Mouse (Mus musculus) hindbrain, embryonic 13.5 days (tissue): ENCODE measurements around the gene Kdm2a. TPM values are rescaled to one million over a fixed set of nuclear protein-coding genes. Genes with fewer than 3 reads are reported as not detected.

Experiments used
- ATAC-seq: fragments of 200-750 bp; cut with Nextera tagmentation; 2 replicates; pipeline ENCODE4 v1.8.0; 2017; ENCODE audit warnings: moderate TSS enrichment; ENCODE audit not compliant: low FRiP score
- H3K27ac ChIP-seq: fragments of 300-500 bp; sonication (generic); 2 replicates; pipeline ENCODE4 v1.5.1; 2015; ENCODE audit warnings: inconsistent platforms, mild to moderate bottlenecking, moderate library complexity
- H3K27me3 ChIP-seq: fragments of 300-500 bp; sonication (generic); 2 replicates; pipeline ENCODE4 v1.6.1; 2015; ENCODE audit warnings: mild to moderate bottlenecking, inconsistent platforms
- H3K36me3 ChIP-seq: fragments of 300-500 bp; sonication (generic); 2 replicates; pipeline ENCODE4 v1.6.1; 2015; ENCODE audit warnings: mild to moderate bottlenecking, inconsistent platforms
- H3K4me1 ChIP-seq: fragments of 300-500 bp; sonication (generic); replicated peaks from 2 replicates; pipeline ENCODE4 v1.6.1; 2015; ENCODE audit warnings: inconsistent platforms
- H3K4me2 ChIP-seq: fragments of 300-500 bp; sonication (generic); 2 replicates; pipeline ENCODE4 v1.6.1; 2015; ENCODE audit warnings: inconsistent platforms, mild to moderate bottlenecking, moderate library complexity
- H3K4me3 ChIP-seq: fragments of 300-500 bp; sonication (generic); 2 replicates; pipeline ENCODE4 v1.5.1; 2015; ENCODE audit warnings: mild to moderate bottlenecking, inconsistent platforms
- H3K9ac ChIP-seq: fragments of 300-500 bp; sonication (generic); 2 replicates; pipeline ENCODE4 v1.6.1; 2015; ENCODE audit warnings: mild to moderate bottlenecking, inconsistent platforms
- H3K9me3 ChIP-seq: fragments of 300-500 bp; sonication (generic); 2 replicates; pipeline ENCODE4 v1.6.1; 2016; ENCODE audit warnings: inconsistent platforms
- WGBS: fragments of 180-500 bp; shearing (Covaris S2); methylation state at CpG from one replicate; pipeline ENCODE4 v1.1.7; 2015; 5-methylcytosine and 5-hydroxymethylcytosine counted together
- polyA plus RNA-seq: library from polyadenylated mRNA; unstranded; fragments of >200 nt; fragmentation: Nextera tagmentation; extraction: Ambion mirVana; gene quantifications from 2 replicates; pipeline ENCODE4 v1.2.1, GENCODE M21; 2015

Kdm2a gene
- polyA plus RNA-seq, 1 experiment from 2014 or later: 34.6 TPM

DNA sequence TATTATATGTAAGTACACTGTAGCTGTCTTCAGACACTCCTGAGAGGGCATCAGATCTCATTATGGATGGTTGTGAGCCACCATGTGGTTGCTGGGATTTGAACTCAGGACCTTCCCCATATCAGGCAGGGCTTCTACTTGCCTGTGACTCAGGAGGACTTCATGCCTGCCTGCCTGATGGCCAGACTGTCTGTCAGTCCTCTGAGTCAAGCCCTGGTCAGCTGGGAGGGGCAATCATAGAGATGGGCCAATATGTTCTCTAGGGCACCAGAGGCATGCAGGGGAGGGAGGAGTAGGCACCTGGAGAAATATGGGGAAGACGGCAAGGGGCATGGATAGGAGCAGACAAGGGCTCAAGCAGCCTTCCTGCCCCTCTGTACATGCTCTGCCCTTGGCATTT is 36.9 kb upstream of the Kdm2a start:
- Histone ChIP-seq H3K9ac (no peak overlapping the region), H3K4me3 (no peak overlapping the region), H3K36me3 (no peaks in the 10 kb centered on the region), H3K9me3 (no peaks in the 10 kb centered on the region), H3K4me2 (no peak overlapping the region), H3K27me3 (peaks cover 25% of the 10 kb centered on the region), H3K27ac (no peak overlapping the region), H3K4me1 (peaks cover 12% of the 10 kb centered on the region)
- WGBS: 92% methylated on average over 1 of the region's 1 CpGs
- no peak for ATAC-seq

DNA sequence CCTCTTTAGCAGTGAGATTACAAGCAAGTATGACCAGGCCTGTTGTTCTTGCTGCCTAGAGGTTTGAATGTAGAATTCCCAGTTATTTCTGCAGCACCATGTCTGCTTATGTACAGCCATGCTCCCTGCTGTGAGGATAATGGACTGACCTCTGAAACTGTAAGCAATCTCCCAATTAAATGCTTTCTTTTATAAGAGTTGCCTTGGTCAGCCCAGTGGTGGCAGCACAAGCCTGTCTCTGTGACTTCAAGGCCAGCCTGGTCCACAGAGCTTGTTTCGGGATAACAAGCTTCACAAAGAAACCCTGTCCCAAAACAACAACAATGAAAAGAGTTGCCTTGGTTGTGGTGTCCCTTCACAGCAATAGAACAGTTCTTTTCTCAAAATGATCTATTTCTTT is 35.7 kb upstream of the Kdm2a start:
- Histone ChIP-seq H3K4me2 (no peak overlapping the region), H3K9ac (no peak overlapping the region), H3K27ac (no peak overlapping the region), H3K4me3 (no peak overlapping the region), H3K4me1 (no peaks in the 10 kb centered on the region), H3K9me3 (no peaks in the 10 kb centered on the region), H3K36me3 (no peaks in the 10 kb centered on the region), H3K27me3 (peaks cover 12% of the 10 kb centered on the region)
- 88% methylated on average over 1 of the region's 1 CpGs for WGBS
- ATAC-seq: no peak

DNA sequence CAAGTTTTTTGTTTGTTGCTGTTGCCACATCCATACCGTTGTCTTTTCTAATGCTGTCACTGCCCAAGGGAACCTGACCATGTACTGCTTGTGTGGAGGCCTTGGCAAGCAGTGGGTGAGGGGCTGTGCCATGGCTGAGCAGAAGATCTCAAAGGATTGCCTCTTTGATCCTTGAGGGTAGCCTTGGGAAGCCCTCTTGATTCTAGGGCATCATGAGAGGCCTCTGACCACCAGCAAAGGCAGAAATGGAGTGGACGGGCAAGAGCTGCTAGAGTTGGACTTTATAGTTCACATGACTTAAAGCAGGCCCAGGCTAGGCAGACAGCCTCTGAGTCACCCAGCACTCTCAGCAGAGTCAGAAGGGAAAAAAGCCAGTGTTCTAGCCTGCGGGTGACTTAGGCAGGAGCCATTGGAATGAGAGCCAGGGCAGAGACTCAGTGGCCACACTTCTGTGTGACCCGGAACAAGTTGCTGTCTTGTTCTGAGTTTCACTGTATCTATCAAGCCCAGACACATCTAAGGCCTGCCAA is 32.1 kb upstream of the Kdm2a start:
- Histone ChIP-seq H3K4me3 (no peak overlapping the region), H3K4me2 (no peak overlapping the region), H3K4me1 (no peaks in the 10 kb centered on the region), H3K9ac (no peak overlapping the region), H3K27me3 (no peaks in the 10 kb centered on the region), H3K9me3 (no peaks in the 10 kb centered on the region), H3K36me3 (no peaks in the 10 kb centered on the region), H3K27ac (no peak overlapping the region)
- no peak for ATAC-seq
- 86% methylated on average over 4 of the region's 4 CpGs for WGBS

DNA sequence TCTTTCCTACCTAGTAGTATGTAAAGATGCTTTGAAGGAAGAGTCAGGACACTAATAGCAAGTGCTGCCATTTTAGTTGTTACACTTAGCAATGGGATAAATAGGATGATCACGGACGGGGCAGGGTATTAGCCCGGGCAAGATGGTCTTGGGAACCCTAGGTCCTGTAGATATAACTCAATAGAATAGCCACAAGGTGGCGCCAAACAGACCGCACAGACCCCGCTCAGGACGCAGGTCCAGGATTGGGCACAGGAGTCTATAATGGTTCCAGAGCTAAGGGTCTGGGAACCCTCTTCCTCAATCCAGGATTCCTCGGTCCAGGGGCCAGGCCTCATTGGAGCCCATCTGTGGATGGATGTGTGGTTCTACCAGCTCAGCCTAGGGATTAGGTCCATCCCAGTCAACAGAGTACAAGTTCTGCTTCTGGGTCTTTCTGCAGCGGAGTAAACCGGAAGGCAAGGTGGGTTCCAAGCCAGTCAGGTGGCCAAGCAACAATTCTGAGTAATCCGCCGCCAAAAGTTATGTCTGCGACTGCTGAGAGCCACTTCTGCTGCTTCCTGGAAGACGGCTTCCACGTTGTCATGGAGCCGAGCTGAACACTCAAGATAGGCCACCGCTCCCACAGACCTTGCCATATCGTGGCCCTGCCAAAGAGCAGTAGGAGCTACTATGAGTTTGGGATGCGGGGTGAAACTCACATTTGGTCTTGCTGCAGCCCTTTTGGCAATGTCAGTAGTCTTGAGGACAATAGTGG is 27.7 kb upstream of the Kdm2a start:
- no peaks in the 10 kb centered on the region for H3K4me1 ChIP-seq
- H3K9ac ChIP-seq: no peak overlapping the region
- 74% methylated on average over 19 of the region's 19 CpGs for WGBS
- no peaks in the 10 kb centered on the region for H3K27me3 ChIP-seq
- ATAC-seq: no peak
- H3K27ac ChIP-seq: no peak overlapping the region
- H3K36me3 ChIP-seq: no peaks in the 10 kb centered on the region
- H3K4me3 ChIP-seq: no peak overlapping the region
- H3K9me3 ChIP-seq: no peaks in the 10 kb centered on the region
- H3K4me2 ChIP-seq: no peak overlapping the region

DNA sequence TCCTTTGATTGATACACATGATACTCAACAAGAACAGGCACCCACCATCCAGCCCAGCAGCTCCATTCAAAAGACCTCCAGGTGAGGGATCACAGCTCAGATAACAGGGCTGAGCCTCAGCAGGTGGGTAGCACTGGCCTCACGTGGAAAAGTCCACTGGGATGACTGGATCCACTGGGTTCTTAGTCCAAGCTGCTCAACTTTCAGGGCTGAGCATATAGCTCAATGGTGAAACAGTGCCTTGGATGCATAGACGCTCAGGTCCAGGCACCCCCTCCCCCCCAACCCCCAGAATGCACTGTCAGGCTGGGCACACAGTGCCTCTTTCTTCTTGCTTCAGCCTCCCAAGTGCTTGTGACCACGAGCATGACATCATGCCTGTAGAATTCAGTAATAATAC is 24.9 kb upstream of the Kdm2a start:
- no peak overlapping the region for H3K4me3 ChIP-seq
- no peak overlapping the region for H3K4me2 ChIP-seq
- H3K27ac ChIP-seq: no peak overlapping the region
- no peaks in the 10 kb centered on the region for H3K27me3 ChIP-seq
- no peak overlapping the region for H3K9ac ChIP-seq
- 78% methylated on average over 3 of the region's 3 CpGs for WGBS
- H3K9me3 ChIP-seq: no peaks in the 10 kb centered on the region
- no peak for ATAC-seq
- no peaks in the 10 kb centered on the region for H3K4me1 ChIP-seq
- no peaks in the 10 kb centered on the region for H3K36me3 ChIP-seq

DNA sequence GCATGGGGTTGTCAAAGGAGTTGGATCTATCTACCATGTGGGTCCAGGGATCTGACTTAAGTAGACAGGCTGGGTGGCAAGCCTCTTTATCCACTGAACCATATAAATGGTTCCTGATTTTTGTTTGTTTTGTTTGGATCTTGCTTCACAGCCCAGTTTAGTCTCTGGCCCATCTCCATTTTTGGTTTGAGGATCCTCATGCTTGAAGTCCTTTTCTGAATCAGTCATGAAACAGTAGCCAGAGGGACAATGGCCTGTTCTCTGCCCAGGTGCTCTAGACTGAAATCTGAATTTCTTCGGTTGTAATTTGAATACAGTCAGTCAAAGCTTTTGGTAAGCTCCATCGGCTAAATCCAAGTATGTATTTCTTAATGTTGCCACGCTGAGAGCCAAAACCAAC is 24.5 kb upstream of the Kdm2a start:
- Histone ChIP-seq H3K4me1 (no peaks in the 10 kb centered on the region), H3K27ac (no peak overlapping the region), H3K36me3 (no peaks in the 10 kb centered on the region), H3K9ac (no peak overlapping the region), H3K4me2 (no peak overlapping the region), H3K9me3 (no peaks in the 10 kb centered on the region), H3K27me3 (no peaks in the 10 kb centered on the region), H3K4me3 (no peak overlapping the region)
- WGBS: 96% methylated on average over 3 of the region's 3 CpGs
- ATAC-seq: no peak

DNA sequence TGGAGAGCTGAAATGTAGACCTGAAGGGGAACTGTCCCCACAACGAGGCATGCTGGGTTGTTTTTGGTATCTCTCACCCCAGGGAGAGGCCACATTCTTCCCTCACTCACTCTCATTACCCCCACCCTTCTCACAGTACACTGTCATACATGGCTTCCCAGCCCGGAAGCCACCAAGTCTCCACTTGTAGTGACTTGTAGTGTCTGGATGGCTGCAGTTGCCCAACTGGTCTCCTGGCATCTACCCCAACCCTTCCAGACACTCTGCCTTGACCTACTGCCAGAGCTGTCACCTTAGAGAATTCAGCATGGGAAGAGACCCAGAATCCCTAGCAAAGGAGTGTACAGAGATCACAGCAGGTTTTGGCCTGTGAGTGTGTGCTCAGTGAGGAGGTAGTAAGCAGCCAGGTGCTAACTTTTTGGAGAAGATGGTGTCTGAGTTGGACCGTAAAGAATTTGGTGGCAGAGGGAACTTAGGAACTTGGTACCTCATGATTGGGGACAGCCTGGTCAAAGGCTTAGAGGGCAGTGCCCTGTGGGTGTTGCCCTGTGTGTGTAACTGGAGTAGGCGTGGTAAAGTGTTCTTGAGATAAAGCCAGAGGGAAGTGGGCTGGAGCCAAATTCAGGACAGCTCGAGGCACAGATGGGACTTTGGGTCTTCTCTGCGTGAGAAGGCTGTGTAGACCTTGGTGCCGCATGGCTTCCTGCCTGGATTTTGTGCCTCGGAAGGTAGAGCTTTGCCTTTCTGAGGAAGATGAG is 22.2 kb upstream of the Kdm2a start:
- no peaks in the 10 kb centered on the region for H3K4me1 ChIP-seq
- H3K4me2 ChIP-seq: no peak overlapping the region
- ATAC-seq: no peak
- H3K9me3 ChIP-seq: no peaks in the 10 kb centered on the region
- no peak overlapping the region for H3K4me3 ChIP-seq
- 90% methylated on average over 8 of the region's 8 CpGs for WGBS
- no peak overlapping the region for H3K9ac ChIP-seq
- H3K36me3 ChIP-seq: no peaks in the 10 kb centered on the region
- no peaks in the 10 kb centered on the region for H3K27me3 ChIP-seq
- H3K27ac ChIP-seq: no peak overlapping the region

DNA sequence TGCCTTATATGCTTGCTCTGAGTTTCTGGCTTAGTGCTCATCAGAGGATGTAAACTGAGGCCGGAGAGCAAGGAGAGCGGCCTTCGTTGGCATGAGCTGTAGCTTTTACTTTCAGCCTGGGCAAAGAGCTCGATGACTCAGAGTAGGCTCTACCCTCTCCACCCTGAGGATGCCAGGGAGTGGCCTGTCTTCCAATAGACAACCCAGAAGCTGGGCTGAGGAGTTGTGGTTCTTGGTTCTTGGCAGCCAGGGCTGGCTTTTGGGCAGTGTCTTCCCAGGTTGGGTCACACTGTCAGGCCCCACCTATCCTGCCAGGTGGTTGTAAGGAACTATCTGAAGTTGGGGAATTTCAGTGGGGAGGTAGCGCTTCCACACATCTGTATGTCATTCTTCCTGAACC is 21.6 kb upstream of the Kdm2a start:
- Histone ChIP-seq H3K9ac (no peak overlapping the region), H3K27me3 (no peaks in the 10 kb centered on the region), H3K4me1 (no peaks in the 10 kb centered on the region), H3K27ac (no peak overlapping the region), H3K36me3 (no peaks in the 10 kb centered on the region), H3K4me2 (no peak overlapping the region), H3K9me3 (no peaks in the 10 kb centered on the region), H3K4me3 (no peak overlapping the region)
- WGBS: 95% methylated on average over 5 of the region's 5 CpGs
- no peak for ATAC-seq

DNA sequence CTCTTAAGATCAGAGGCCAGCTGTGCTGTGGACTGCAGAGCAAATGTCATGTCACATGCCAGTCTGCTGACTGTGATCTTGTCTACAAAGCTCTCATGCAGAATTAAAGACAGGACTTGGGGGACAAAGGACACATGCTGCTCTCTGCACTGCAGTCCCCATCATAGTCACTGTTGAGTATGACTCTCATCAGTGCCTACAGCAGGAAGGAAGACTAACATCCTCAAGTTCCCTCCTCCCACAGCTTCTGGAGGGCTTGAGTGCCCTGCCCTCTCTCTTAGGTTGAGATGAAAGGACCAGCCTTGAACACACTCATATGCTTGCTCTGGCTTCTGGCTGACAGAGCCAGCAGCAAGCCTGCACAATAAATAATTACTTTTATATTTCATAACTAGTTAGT is 19.6 kb upstream of the Kdm2a start:
- Histone ChIP-seq H3K9me3 (no peaks in the 10 kb centered on the region), H3K4me2 (no peak overlapping the region), H3K27me3 (no peaks in the 10 kb centered on the region), H3K4me3 (no peak overlapping the region), H3K9ac (no peak overlapping the region), H3K27ac (no peak overlapping the region), H3K36me3 (no peaks in the 10 kb centered on the region), H3K4me1 (no peaks in the 10 kb centered on the region)
- ATAC-seq: no peak

DNA sequence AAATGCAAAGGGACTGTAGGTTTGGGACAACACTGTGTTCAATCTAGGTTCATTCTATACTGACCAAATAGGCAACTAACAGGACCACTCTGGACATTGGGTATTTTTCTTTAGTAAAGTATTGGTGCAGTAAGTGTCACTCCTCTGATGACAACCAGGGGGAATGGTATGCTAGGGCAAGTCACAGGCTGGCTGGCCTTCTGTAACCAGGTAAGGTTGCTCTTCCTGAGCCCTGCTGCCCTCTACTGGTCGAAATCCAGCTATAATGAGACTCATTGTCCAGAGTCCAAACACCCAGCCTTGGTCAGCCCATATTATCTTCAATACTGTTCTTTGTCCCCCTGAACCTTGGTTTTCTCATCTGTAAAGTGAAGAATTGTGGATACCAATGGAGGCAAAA is 19.1 kb upstream of the Kdm2a start:
- Histone ChIP-seq H3K4me1 (no peaks in the 10 kb centered on the region), H3K4me3 (no peak overlapping the region), H3K36me3 (no peaks in the 10 kb centered on the region), H3K4me2 (no peak overlapping the region), H3K27me3 (no peaks in the 10 kb centered on the region), H3K9ac (no peak overlapping the region), H3K27ac (no peak overlapping the region), H3K9me3 (no peaks in the 10 kb centered on the region)
- WGBS: 0% methylated on average over 1 of the region's 1 CpGs
- ATAC-seq: no peak

DNA sequence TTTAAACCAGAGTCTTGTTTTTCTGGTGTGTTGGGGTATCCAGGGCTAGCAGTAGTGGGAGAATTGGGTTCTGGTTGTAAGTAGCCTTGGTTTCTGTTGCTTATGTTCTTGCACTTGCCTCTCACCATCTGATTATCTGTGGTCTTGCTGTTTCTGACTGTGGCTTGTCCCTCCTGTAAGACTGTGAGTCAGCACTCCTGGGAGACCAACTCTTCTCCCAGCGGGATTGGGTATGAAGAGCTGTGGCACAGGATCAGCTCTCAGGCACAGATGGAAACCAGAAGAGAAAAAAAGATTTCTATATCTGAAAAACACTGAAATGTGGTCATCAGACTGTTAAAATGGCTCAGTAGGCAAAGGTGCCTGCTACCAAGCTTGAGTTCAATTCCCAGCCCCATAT is 16.5 kb upstream of the Kdm2a start:
- no peak overlapping the region for H3K4me3 ChIP-seq
- no peaks in the 10 kb centered on the region for H3K9me3 ChIP-seq
- no peak overlapping the region for H3K9ac ChIP-seq
- WGBS: 61% methylated on average over 1 of the region's 1 CpGs
- H3K4me1 ChIP-seq: no peaks in the 10 kb centered on the region
- no peak overlapping the region for H3K27ac ChIP-seq
- H3K27me3 ChIP-seq: no peaks in the 10 kb centered on the region
- no peaks in the 10 kb centered on the region for H3K36me3 ChIP-seq
- H3K4me2 ChIP-seq: no peak overlapping the region
- ATAC-seq: no peak

DNA sequence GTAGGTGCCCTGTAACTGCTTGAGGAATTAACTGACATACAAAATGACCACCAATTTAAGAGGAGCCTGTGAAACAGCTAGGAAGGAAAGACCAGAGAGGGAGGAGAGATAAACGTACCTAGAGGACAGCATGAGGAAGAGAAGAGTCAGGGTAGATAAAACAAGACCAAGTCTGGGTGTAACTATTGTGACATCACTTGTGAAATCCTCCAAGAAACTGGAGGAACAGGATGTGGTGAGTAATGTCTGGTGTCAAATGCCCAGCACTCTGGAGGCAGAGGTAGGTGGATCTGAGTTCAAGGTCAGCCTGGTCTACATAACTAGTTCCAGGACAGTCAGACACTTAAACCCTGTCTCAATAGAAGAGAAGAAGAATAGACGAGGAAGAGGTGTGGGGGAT is 11.0 kb upstream of the Kdm2a start:
- H3K9ac ChIP-seq: no peak overlapping the region

DNA sequence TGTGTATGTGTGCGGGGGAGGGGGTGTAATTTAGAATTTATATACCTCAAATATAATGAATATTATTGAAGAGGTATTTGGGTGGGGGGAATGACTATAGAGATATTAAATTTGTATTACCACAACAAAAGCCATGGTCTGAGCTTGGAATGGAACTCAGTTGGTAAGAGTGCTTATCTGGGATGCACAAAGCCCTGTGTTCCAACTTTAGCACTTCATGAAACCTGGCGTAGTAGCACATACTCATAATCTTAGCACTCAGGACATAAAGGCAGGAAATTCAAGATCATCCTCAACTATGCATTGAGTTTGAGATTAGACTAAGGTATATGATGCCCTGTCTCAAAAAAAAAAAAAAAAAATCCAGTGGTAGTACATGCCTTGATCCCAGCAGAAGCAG is 6.8 kb upstream of the Kdm2a start:
- H3K9me3 ChIP-seq: no peaks in the 10 kb centered on the region
- WGBS: 96% methylated on average over 2 of the region's 2 CpGs
- H3K4me3 ChIP-seq: no peak overlapping the region
- no peak overlapping the region for H3K4me2 ChIP-seq
- H3K27ac ChIP-seq: no peak overlapping the region
- H3K4me1 ChIP-seq: no peaks in the 10 kb centered on the region
- no peaks in the 10 kb centered on the region for H3K36me3 ChIP-seq
- H3K27me3 ChIP-seq: no peaks in the 10 kb centered on the region
- no peak for ATAC-seq
- H3K9ac ChIP-seq: no peak overlapping the region

More for the DNA sequence above, 11.0 kb upstream of the Kdm2a start:
- H3K4me3 ChIP-seq: no peak overlapping the region
- ATAC-seq: no peak
- H3K4me2 ChIP-seq: no peak overlapping the region
- H3K9me3 ChIP-seq: no peaks in the 10 kb centered on the region
- H3K36me3 ChIP-seq: no peaks in the 10 kb centered on the region
- H3K27ac ChIP-seq: no peak overlapping the region
- WGBS: 64% methylated on average over 2 of the region's 2 CpGs
- H3K4me1 ChIP-seq: no peaks in the 10 kb centered on the region
- no peaks in the 10 kb centered on the region for H3K27me3 ChIP-seq
